Mouse (Mus musculus) heart, postnatal 0 days (tissue): ENCODE data around the gene Cgnl1. TPM values are rescaled to one million over a fixed set of nuclear protein-coding genes. Genes with fewer than 3 reads are reported as not detected.
A peak's percentile ranks its signal among the peaks of the same experiment; 100 is the strongest.

Experiments used
- ATAC-seq: fragments of 200-750 bp; cut with Nextera tagmentation; 2 replicates; pipeline ENCODE4 v1.8.0; 2017; ENCODE audit warnings: low read depth, moderate number of reproducible peaks, moderate library complexity; ENCODE audit not compliant: insufficient read depth
- DNase-seq: peaks from one replicate; pipeline ENCODE4 v3.0.0-alpha.2; 2016; ENCODE audit warnings: low spot score
- H3K27ac ChIP-seq: fragments of 300-500 bp; sonication (generic); 2 replicates; pipeline ENCODE4 v1.5.1; 2014; ENCODE audit warnings: low read depth, mild to moderate bottlenecking
- H3K27me3 ChIP-seq: fragments of 300-500 bp; sonication (generic); 2 replicates; pipeline ENCODE4 v1.6.1; 2014; ENCODE audit warnings: low read length, mixed read lengths; ENCODE audit not compliant: control insufficient read depth, insufficient read depth
- H3K36me3 ChIP-seq: fragments of 300-500 bp; sonication (generic); replicated peaks from 2 replicates; pipeline ENCODE4 v1.6.1; 2014; ENCODE audit warnings: low read length, mixed read lengths; ENCODE audit not compliant: control insufficient read depth, insufficient read depth
- H3K4me1 ChIP-seq: fragments of 300-500 bp; sonication (generic); 2 replicates; pipeline ENCODE4 v1.6.1; 2014; ENCODE audit warnings: antibody characterized with exemption; ENCODE audit not compliant: control insufficient read depth, insufficient read depth
- H3K4me2 ChIP-seq: fragments of 300-500 bp; sonication (generic); 2 replicates; pipeline ENCODE4 v1.6.1; 2014; ENCODE audit warnings: low read depth, mild to moderate bottlenecking, low read length, moderate library complexity
- H3K4me3 ChIP-seq: fragments of 300-500 bp; sonication (generic); 2 replicates; pipeline ENCODE4 v1.5.1; 2014; ENCODE audit warnings: low read depth, low read length
- H3K9ac ChIP-seq: fragments of 300-500 bp; sonication (generic); replicated peaks from 2 replicates; pipeline ENCODE4 v1.6.1; 2014; ENCODE audit warnings: low read depth, low read length, mixed read lengths
- H3K9me3 ChIP-seq: fragments of 300-500 bp; sonication (generic); replicated peaks from 2 replicates; pipeline ENCODE4 v1.6.1; 2016; ENCODE audit warnings: low read length; ENCODE audit not compliant: control insufficient read depth
- CTCF ChIP-seq: IDR thresholded peaks from 2 replicates; pipeline ENCODE4 v1.5.1; 2016; ENCODE audit warnings: antibody characterized with exemption, control low read depth, low read depth
- EP300 ChIP-seq: IDR thresholded peaks from 2 replicates; pipeline ENCODE4 v1.6.1; 2016; ENCODE audit warnings: antibody characterized with exemption, low read depth
- WGBS: fragments of 180-500 bp; shearing (Covaris S2); extraction: QIAGEN DNeasy Blood & Tissue Kit; methylation state at CpG from one replicate; pipeline ENCODE4 v1.1.7; 2014; 5-methylcytosine and 5-hydroxymethylcytosine counted together
- polyA plus RNA-seq: library from polyadenylated mRNA; unstranded; fragments of >200 nt; fragmentation: Nextera tagmentation; extraction: Ambion mirVana; gene quantifications from 2 replicates; pipeline ENCODE4 v1.2.1, GENCODE M21; 2015
- total RNA-seq: library from RNA; depleted of rRNA; stranded (reverse); fragments of >200 nt; gene quantifications from 2 replicates; pipeline ENCODE4 v1.2.3, GENCODE M21; 2014; ENCODE audit warnings: low replicate concordance

Gene Cgnl1
- total and polyA plus RNA-seq, 2 experiments from 2014 or later = 20.0 to 20.6 TPM

DNA sequence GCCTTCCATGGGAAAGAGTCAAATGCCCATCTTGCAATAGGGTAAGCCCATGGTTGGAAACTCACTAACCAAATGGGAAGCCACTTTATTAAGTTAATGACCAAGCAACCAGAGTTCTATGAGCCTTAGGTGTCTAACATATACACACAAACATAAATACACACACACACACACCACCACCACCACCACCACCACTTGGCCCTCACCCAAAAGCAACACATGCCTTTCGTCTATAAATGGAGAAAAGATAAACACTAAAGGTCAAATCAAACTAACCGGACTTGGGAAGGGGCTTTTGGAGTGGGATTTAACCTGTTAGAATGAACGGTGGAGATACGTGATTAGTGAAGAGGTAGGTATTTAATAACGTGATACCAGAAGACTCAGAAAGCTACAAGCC is 180.3 kb downstream of the Cgnl1 start:
- DNase-seq (no peak), ATAC-seq (no peak)
- H3K27me3 ChIP-seq = no peaks in the 10 kb centered on the region
- H3K9ac ChIP-seq = peak overlapping the region; percentile 85
- H3K9me3 ChIP-seq = no peaks in the 10 kb centered on the region
- 8% methylated on average over 5 of the region's 5 CpGs for WGBS
- peak overlapping the region; percentile 73 for H3K4me2 ChIP-seq
- H3K4me3 ChIP-seq = peak overlapping the region; percentile 74
- H3K4me1 ChIP-seq = peaks cover 45% of the 10 kb centered on the region
- TF ChIP-seq EP300 (peak; percentile 35; the same call in 1 of the 2 replicates), CTCF (no peak)
- peaks cover 16% of the 10 kb centered on the region for H3K36me3 ChIP-seq
- H3K27ac ChIP-seq = peak overlapping the region; percentile 95

DNA sequence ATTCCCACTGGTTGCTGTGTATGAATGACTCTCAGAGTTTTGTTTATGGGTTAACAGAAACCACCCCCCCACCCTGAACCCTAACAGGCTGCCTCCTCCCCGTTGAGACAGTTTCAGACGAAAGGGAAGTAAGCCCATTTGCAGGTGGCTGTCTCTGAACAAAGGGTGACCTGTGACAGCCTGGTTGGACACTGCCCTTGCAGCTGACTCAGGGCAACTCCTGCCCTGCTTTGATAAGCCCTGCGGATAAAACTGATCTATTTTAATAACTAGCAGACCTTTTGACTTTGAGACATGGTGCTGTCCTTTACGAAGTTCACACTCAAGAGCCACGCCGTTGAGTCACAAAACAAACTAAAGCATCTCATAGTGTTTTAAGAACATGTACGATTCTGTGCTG is 181.6 kb downstream of the Cgnl1 start:
- WGBS = 8% methylated on average over 7 of the region's 7 CpGs
- DNase-seq (peak; percentile 84), ATAC-seq (peak; percentile 67)

DNA sequence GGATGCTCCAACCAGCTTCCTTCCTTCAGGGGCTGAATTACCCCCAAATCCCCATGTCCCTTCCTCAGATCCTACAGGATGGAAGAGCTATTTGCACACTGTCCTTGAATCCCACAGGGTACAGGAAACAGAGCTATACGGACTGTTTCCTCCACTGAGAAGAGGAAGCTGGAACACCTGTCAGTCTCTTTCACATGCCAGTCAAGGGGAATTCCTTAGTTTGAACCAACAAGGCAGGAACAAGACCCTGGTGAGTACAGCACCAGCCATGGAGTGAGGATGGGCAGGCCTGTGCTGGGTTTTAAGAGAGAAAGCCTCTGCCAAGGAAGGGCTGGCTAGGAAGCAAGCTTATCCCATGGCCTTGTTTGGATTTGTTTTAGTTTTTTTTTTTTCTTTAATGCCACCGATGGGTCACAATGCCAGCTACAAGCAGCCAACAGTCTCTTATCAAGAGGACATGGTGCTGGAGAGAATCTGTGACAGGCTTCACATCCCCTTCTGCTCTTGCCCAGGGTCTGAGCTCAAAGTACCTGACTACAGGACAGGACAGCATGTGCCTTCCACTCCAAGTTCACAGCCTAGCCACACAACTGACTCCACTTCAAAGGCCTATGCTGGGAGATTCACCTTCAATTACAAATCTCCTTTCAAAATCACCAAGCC is 182.3 kb downstream of the Cgnl1 start:
- ATAC-seq (peak; percentile 82), DNase-seq (peak; percentile 93)
- Histone ChIP-seq H3K36me3 (peaks cover 36% of the 10 kb centered on the region), H3K4me3 (peak overlapping the region; percentile 74; the same call in 1 of the 2 replicates), H3K4me2 (peak overlapping the region; percentile 73), H3K9ac (peak overlapping the region; percentile 24; the same call in 1 of the 2 replicates), H3K9me3 (no peaks in the 10 kb centered on the region; the same call in 1 of the 2 replicates), H3K4me1 (peaks cover 41% of the 10 kb centered on the region), H3K27ac (peak overlapping the region; percentile 95), H3K27me3 (no peaks in the 10 kb centered on the region)
- TF ChIP-seq CTCF (no peak), EP300 (peak; percentile 84; the same call in 1 of the 2 replicates)
- WGBS = 12% methylated on average over 2 of the region's 2 CpGs

More for the DNA sequence above, 181.6 kb downstream of the Cgnl1 start:
- Histone ChIP-seq H3K4me2 (peak overlapping the region; percentile 73), H3K27ac (peak overlapping the region; percentile 95), H3K4me3 (peak overlapping the region; percentile 74), H3K9me3 (no peaks in the 10 kb centered on the region; the same call in 1 of the 2 replicates), H3K4me1 (peaks cover 41% of the 10 kb centered on the region), H3K36me3 (peaks cover 30% of the 10 kb centered on the region), H3K9ac (peak overlapping the region; percentile 85), H3K27me3 (no peaks in the 10 kb centered on the region)
- TF ChIP-seq EP300 (peak; percentile 26; the same call in 1 of the 2 replicates), CTCF (no peak)

DNA sequence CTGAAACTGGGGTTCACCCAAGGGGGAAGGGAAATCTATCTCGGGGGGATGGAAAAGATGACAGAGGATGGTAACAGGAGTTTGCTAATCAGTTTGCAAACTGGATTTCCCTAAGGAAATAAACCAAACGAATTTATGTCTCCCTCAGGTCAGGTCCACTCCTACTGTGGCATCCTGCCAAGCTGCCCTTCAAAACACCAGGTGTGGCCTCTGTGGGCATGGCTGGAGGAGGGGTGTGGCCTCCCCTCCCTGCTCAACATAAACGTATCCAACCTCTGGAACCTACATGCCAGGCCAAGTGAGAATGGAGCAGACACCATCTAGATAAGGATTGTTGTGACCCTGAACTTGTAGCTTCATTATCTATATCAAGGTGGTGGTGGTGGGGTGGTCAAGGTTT is 185.0 kb downstream of the Cgnl1 start:
- Histone ChIP-seq H3K4me1 (peaks cover 53% of the 10 kb centered on the region), H3K36me3 (peaks cover 48% of the 10 kb centered on the region), H3K27me3 (no peaks in the 10 kb centered on the region), H3K9me3 (no peaks in the 10 kb centered on the region; the same call in 1 of the 2 replicates), H3K4me2 (no peak overlapping the region), H3K9ac (no peak overlapping the region), H3K4me3 (no peak overlapping the region), H3K27ac (peak overlapping the region; percentile 11; the same call in 1 of the 2 replicates)
- DNase-seq = no peak
- no peak for ATAC-seq
- WGBS = 32% methylated on average over 3 of the region's 3 CpGs
- no peak for TF ChIP-seq CTCF

DNA sequence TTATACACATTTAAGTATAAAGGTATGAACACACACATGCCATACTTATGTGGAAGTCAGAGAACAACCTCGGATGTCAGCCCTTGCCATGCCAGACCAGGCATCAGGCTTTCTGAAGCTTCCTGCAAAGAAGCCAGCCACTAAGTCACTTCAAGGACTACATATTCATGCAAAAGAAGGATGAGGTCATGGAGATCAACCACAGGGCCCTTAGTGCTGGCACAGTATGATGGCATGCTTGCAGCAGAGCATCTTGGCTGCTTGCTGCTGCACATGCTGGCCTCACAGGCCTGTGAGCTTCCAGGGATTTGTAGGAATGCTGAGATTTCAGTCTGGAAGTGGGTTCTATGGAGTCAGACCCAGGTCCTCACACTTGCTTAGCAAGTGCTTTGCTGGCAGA is 188.6 kb downstream of the Cgnl1 start:
- H3K36me3 ChIP-seq = peaks cover 67% of the 10 kb centered on the region
- H3K9me3 ChIP-seq = no peaks in the 10 kb centered on the region; the same call in 1 of the 2 replicates
- ATAC-seq (no peak), DNase-seq (no peak)
- H3K27ac ChIP-seq = peak overlapping the region; percentile 47; the same call in 1 of the 2 replicates
- no peak overlapping the region for H3K9ac ChIP-seq
- 38% methylated on average over 1 of the region's 1 CpGs for WGBS
- no peak overlapping the region for H3K4me3 ChIP-seq
- TF ChIP-seq CTCF (no peak), EP300 (no peak)
- no peaks in the 10 kb centered on the region for H3K27me3 ChIP-seq
- H3K4me2 ChIP-seq = no peak overlapping the region
- peaks cover 40% of the 10 kb centered on the region for H3K4me1 ChIP-seq
